12 mouse cellular contexts compared by ENCODE assay signal in the genomic region with DNA sequence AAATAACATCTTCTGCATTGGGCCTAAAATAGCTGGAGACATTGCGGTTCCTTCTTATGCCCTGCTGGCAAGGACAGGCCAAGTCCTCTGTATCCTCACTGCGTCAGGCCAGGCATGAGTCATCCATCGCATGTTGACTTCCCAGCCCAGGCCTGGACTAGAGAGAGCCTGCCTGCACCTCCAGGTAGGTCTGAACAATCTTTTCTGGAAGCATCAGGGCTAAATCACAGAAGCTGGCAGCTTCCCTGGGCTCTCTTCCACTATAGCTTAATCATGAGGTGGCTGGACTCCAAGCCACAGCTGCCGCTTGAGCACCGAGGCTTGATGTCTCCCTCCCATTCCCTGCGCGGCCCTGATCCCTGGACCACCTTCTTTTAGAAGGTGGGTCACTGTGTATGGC. TPM values are rescaled to one million over a fixed set of nuclear protein-coding genes. Genes with fewer than 3 reads are reported as not detected.
DNase-seq lines count a peak whose midpoint lies in the region; ATAC-seq and TF ChIP-seq lines count a peak whose summit lies in the region.
"Had no signal": no experiment of that assay in that cellular context is flagged by ENCODE, and none has a peak within 500 bp of the region (broad histone marks: within the 10 kb centered on the region; RNA-seq: fewer than 3 reads in every experiment).

No protein-coding gene starts in this region.

- no peaks in the 10 kb centered on the region for H3K4me1 ChIP-seq in hindbrain, postnatal 0 days (ENCODE audit: insufficient read depth, low read length)
- H3K4me1 ChIP-seq in hindbrain, embryonic 11.5 days (replicated peaks; ENCODE audit: control insufficient read depth, insufficient read depth, low read length), result no peaks in the 10 kb centered on the region

- no peak overlapping the region for H3K4me3 ChIP-seq in hindbrain, postnatal 0 days (ENCODE audit: low read length)
- H3K4me3 ChIP-seq in hindbrain, embryonic 11.5 days (ENCODE audit: low read depth, low read length), result no peak overlapping the region
- H3K4me3 ChIP-seq: layer of hippocampus, adult 2 months had no signal

- H3K9ac ChIP-seq in hindbrain, postnatal 0 days (replicated peaks; ENCODE audit: low read length), result no peak overlapping the region
- H3K9ac ChIP-seq in hindbrain, embryonic 11.5 days (ENCODE audit: low read depth, low read length), result no peak overlapping the region
- H3K9ac ChIP-seq: liver, embryonic 14.5 days had no signal

- no peaks in the 10 kb centered on the region for H3K9me3 ChIP-seq in hindbrain, postnatal 0 days (ENCODE audit: low read length)
- no peaks in the 10 kb centered on the region for H3K9me3 ChIP-seq in hindbrain, embryonic 11.5 days (ENCODE audit: control insufficient read depth, low read length)

- DNase-seq in cerebellum, postnatal 10 days, result peak; percentile 78 to 79
- DNase-seq in cerebellum, adult 9-11 months, result no peak
- peak; percentile 59 for DNase-seq in hindbrain, postnatal 0 days (ENCODE audit: low spot score)
- DNase-seq in hindbrain, embryonic 11.5 days (ENCODE audit: low spot score), result no peak
- DNase-seq in Muller cell, postnatal 12 days (ENCODE audit: inconsistent ontology term), result peak; percentile 24
- DNase-seq in brain, embryonic 14.5 days (ENCODE audit: low read depth), result peak; percentile 16
- no peak for DNase-seq in kidney, postnatal 25 days
- no peak for DNase-seq in layer of hippocampus, adult 11-12 months (ENCODE audit: low spot score)
- DNase-seq: kidney, adult 18-20 months; lung, postnatal 4 days had no signal

- no peak for TF ChIP-seq CTCF in hindbrain, postnatal 0 days (IDR thresholded peaks at IDR 0.05; ENCODE audit: low read depth)
- TF ChIP-seq CTCF in brain, embryonic 14.5 days (IDR thresholded peaks at IDR 0.05; ENCODE audit: borderline replicate concordance, extremely low read depth, insufficient read depth, insufficient read length), result no peak

- H3K4me2 ChIP-seq in hindbrain, postnatal 0 days (ENCODE audit: low read depth, low read length), result no peak overlapping the region
- H3K4me2 ChIP-seq in hindbrain, embryonic 11.5 days (replicated peaks; ENCODE audit: low read depth, low read length), result no peak overlapping the region

- peak; percentile 59 for ATAC-seq in hindbrain, postnatal 0 days
- ATAC-seq in hindbrain, embryonic 11.5 days (ENCODE audit: low FRiP score), result no peak

- 65% methylated on average over 7 of the region's 7 CpGs for WGBS in hindbrain, postnatal 0 days
- WGBS in hindbrain, embryonic 11.5 days, result 94% methylated on average over 7 of the region's 7 CpGs

- no peaks in the 10 kb centered on the region for H3K27me3 ChIP-seq in hindbrain, postnatal 0 days (ENCODE audit: insufficient read depth, low read length)
- no peaks in the 10 kb centered on the region for H3K27me3 ChIP-seq in hindbrain, embryonic 11.5 days (ENCODE audit: control insufficient read depth, insufficient read depth, low read length)

- H3K36me3 ChIP-seq in hindbrain, postnatal 0 days (ENCODE audit: insufficient read depth, low read length), result no peaks in the 10 kb centered on the region
- no peaks in the 10 kb centered on the region for H3K36me3 ChIP-seq in hindbrain, embryonic 11.5 days (ENCODE audit: control insufficient read depth, insufficient read depth, low read length)

- H3K27ac ChIP-seq in hindbrain, postnatal 0 days, result no peak overlapping the region
- no peak overlapping the region for H3K27ac ChIP-seq in hindbrain, embryonic 11.5 days (ENCODE audit: low read depth, low read length)
- H3K27ac ChIP-seq: layer of hippocampus, adult 2 months; liver, embryonic 14.5 days had no signal

- no peak for TF ChIP-seq POLR2A in brain, embryonic 14.5 days (IDR thresholded peaks at IDR 0.05; ENCODE audit: borderline replicate concordance, extremely low read depth, insufficient read depth, insufficient read length, poor library complexity, severe bottlenecking)

RNA-seq across cellular contexts. Expression of a gene that starts 3.3 kb away (rescaled TPM):
- total RNA-seq in hindbrain, postnatal 0 days (2014; rRNA removed), result not detected in 2 replicates
- polyA plus RNA-seq in hindbrain, postnatal 0 days (2015; fragmentation: Nextera tagmentation; extraction: Ambion mirVana), result 0.35 and 0.36 TPM in 2 replicates
- polyA plus RNA-seq in hindbrain, embryonic 11.5 days (2014; fragmentation: Nextera tagmentation; extraction: Ambion mirVana), result 1.4 and 2.3 TPM in 2 replicates
- polyA plus RNA-seq in brain, embryonic 14.5 days (2012; rRNA removed), result 0.67 and 0.75 TPM in 2 replicates

RNA-seq across cellular contexts. Expression of a gene that starts 18.1 kb away (rescaled TPM):
- 141 and 153 TPM in 2 replicates for total RNA-seq in hindbrain, postnatal 0 days (2014; rRNA removed)
- 39.9 and 41.6 TPM in 2 replicates for polyA plus RNA-seq in hindbrain, postnatal 0 days (2015; fragmentation: Nextera tagmentation; extraction: Ambion mirVana)
- 72.7 and 77.1 TPM in 2 replicates for polyA plus RNA-seq in hindbrain, embryonic 11.5 days (2014; fragmentation: Nextera tagmentation; extraction: Ambion mirVana)
- polyA plus RNA-seq in brain, embryonic 14.5 days (2012; rRNA removed), result 109 and 118 TPM in 2 replicates

Comparison
In these comparisons a context has a peak if more than half of its experiments do, and no peak if none do; other contexts are left out.
1. DNase-seq: peak in cerebellum, postnatal 10 days (2 of 2), hindbrain, postnatal 0 days (single experiment), Muller cell, postnatal 12 days (single experiment) and brain, embryonic 14.5 days (single experiment); none in cerebellum, adult 9-11 months (single experiment), hindbrain, embryonic 11.5 days (single experiment), kidney, postnatal 25 days (0 of 2) and layer of hippocampus, adult 11-12 months (single experiment).